Mouse (Mus musculus) kidney, adult 8-10 months (tissue): ENCODE measurements around the gene Btg2.

Experiments used
- DNase-seq, 2 experiments: peaks; one replicate each; pipeline ENCODE4 v3.0.0; 2022

Gene Btg2

DNA sequence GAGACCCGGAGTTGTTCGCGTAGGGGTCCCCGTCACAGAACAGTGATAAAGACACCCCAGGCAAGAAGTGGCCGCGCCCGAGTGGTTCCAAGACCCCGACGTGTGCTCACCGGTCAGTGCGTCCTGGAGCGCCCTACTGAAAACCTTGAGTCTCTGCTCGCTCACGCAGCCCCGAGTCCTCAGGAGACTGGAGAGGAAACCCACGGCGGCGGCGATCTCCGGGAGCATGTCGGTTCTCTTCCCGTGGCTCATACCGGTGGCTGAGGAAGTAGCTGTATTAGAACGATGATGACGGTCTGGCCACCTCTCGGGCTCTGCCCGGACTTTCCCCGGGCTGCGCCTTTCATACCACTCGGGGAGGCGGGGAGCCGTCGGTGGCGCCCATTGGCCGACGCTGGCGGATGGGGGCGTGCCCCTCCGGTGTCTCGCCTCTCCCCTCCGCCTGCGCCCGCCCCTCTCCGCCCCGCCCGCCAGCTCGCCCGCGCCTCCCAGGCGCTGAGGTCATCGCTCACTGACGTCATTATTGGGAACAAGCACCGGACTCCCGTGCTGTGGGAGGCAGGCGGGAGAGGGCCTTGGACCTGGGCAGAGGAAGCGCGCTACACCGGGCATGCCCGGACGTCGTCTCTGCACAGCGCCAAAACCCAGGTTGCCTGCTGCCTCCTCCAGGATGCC is at the start of gene Btg2:
Btg2 (minus strand) TSS at position 319 of the 675 bp plus-strand sequence.
- DNase-seq: peak; percentile 97 to 98

DNA sequence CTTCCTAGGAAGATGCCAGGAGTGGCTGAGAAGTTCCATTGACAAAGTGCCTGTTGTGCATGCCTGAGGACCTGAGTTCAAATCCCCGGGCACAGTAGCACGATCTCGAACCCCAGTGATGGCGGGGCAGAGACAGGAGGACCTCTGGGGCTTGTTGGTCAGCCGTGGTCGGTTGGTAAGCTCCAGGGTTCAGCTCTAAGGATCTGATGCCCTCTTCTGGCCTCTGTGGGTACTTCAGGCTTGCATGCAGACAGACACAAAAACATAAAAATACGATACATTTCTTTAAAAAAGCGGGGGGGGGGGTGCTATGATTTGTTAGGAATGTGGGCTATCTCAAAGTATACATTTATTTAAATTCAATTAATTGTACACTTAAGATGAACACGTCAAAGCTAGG is 43.3 kb upstream of the Btg2 start:
- DNase-seq: peak in 1 of 2 experiments; percentile 20

DNA sequence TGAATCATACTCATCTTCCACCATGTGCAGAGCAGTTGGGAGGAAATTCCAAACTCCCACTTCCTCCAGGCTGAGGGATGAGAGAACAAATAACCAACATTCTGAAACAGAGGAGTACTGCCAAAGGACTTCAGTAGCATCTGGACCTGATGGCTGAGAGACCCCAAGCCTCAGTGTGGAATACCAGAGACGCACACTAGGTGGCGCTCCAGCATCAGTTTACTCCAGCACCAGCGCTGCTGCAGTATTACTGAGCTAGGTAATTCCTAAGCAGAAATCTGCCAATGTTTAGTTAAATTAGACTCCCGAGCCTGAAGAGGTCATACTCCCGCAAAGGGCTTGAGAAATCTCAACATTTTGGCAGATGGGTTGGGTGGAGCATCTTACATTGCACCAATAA is 41.3 kb upstream of the Btg2 start:
- peak; percentile 58 to 88 for DNase-seq

DNA sequence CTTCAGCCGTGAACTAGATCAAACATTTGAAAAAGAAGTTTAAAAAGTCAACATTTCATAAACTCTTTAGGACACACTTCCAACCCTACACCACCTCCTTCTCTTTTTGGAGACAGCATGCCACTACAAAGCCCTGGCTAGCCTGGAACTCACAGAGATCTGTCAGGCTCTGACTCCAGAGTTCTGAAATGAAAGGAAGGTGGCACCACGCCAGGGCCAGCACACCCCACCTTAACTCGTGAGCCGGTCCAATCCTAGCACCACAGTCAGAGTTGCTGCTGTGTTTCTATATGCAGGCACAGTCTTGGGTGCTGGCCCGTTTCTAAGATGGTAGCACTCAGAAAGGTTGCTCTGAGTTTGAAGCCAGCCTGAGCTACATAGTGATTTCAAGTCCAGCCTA is 38.2 kb upstream of the Btg2 start:
- DNase-seq: no peak

DNA sequence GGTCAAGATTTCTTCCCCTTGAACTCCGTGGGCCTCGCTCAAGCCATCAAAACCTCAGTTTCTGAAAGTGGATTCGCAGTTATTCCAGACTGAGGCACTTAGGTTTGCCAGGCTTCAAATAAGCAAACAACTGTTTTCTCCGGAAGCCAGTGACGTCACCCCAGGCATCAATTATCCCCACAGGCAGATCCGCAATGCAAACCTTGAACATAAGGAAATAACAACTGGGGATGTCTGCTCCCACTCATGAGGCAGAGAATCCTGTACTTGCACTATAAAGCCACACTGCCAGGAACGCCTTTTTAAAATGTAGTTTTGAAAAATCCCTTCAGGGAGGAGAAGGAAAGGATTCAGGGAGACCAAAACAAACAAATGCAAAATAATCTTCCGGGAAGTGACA is 36.5 kb upstream of the Btg2 start:
- DNase-seq: no peak

DNA sequence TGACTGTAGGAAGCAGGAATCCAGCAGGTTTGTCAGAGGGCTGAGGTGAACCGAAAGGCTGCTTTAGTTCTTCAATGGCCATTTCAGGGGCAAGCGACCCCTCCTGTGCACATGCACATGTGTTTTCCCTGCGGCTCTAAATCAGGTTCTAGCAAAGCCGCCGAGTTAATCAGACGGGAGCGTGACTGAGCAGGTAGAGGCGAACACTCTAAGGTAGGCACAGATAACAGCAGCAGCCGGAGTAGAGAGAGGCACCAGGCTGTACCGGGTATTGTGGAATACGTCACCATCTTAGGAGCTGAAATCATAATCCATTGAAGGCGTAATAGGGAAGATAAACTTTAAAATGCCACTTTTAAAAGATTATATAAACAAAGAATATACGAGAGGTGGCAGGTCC is 35.8 kb upstream of the Btg2 start:
- no peak for DNase-seq

DNA sequence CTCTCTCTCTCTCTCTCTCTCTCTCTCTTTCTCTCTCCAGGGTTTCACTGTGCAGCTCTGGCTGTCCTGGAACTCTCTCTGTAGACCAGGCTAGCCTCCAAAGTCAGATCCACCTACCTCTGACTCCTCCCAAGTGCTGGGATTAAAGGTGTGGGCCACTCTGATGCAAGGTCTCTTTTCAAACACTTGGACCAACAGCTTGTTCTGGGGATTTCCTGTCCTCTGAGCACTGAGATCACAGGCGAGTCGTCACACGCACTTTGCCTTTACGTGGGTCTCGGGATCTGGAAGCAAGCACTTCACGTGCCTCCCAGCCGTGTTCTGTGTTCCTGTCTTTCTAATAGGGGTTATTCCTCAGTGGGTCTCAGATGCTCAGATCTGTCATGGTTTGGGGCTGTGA is 35.1 kb upstream of the Btg2 start:
- no peak for DNase-seq

DNA sequence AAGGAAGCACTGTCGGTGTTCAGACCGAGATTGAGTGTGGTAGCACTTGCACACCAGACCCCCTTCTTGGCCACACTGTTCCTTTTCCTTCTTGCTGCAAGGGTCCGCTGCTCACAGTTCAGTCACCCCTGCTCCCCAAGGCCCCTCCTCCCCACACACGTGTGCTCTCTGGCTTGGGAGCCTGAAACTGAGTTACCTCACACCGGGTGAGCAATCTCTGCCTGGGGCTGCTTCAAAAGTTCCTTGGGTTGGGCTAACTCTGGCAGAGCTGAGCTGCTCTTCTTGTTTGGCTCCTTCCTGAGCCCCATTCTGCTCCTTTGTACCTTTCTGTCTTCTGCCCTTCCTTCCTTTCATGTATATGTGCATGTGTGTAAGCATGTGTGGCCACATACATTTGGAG is 34.6 kb upstream of the Btg2 start:
- no peak for DNase-seq

DNA sequence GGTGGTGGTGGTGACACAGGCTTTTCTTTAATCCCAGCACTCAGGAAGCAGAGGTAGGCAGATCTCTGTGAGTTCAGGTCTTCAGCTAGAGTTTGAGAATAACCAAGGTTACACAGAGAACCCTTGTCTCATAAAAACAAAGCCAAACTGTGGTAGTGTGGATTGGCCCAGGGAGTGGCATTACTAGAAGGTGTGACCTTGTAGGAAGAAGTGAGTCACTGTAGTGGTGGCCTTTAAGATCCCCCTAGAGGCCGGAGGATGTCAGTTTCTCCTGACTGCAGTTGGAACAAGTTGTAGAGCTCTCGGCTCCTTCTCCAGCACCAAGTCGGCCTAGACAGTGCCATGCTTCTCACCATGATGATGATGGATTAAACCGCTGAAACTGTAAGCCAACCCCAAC is 32.1 kb upstream of the Btg2 start, which contains the start of gene Chit1:
Chit1 (plus strand) TSS at position 264 of the 400 bp plus-strand sequence.
- DNase-seq: no peak

DNA sequence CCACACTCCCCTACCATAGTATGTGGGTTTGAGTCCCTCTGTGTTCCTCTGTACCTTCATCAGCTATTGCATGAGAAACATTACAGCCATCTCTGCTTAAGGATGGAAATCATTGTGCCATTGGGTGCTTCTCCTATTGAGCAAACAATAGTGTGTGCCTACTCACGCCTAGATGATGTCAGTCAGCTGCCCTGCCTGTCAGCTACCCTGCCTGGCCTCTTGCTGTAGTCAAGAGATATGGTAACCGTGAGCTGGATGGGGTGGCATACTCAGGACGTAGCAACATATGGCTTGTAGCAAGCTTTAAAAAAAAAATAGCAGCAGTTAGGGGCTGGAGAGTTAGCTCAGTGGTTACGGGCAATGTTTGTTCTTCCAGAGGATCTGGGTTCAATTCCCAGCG is 31.5 kb upstream of the Btg2 start:
- no peak for DNase-seq

DNA sequence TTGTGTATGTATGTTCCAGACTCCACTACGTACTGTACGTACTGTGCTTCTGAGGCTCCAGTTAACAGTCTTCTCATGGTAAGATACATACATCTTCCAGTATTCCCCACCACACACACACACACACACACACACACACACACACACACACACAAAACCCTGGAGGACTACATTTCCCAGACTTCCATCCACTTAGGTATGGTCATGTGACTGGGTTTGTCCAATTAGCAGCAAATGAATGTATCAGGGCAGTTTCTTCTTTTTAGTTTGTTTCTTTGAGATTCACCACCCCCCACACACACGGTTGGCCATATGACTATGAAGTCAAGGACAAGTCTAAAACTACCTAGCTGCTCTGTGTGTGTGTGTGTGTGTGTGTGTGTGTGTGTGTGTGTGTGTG is 31.1 kb upstream of the Btg2 start:
- no peak for DNase-seq

DNA sequence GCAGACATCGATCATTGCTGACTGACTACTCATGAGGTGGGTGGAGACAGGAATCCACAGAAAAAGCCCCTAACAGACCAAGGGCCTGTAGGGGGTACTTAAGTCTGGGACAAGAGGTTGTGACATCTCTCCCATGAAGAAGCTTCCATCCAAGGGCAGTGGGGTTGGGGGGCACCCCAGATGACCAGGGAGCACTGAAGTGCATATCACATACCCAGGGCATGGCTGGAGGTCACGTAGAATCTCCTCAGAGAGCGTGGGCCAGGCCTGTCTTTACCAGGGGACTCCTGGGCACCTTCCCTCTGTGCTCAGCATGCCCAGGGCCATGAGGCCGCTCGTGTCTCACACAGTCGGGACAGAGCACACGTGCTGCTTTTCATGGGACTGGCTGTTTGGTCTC is 28.9 kb upstream of the Btg2 start:
- no peak for DNase-seq

DNA sequence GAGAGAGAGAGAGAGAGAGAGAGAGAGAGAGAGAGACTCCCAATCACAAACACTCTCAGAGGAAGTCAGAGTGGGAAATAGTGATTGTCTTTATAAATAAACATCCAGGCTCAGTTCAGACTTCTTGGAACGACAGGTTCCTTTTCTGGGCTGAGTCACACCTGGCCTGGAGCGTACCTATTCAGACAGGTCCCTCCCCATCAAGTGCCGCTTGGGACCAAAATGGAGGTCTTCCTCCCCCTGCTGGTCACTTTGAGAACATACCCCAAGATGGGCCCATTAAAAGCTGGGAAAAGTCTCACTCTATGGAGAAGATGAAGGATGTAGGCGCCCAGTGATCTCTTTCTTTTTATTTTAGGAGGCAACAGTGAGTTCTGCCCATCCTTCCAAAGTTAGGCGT is 27.8 kb upstream of the Btg2 start:
- peak; percentile 71 to 78 for DNase-seq

DNA sequence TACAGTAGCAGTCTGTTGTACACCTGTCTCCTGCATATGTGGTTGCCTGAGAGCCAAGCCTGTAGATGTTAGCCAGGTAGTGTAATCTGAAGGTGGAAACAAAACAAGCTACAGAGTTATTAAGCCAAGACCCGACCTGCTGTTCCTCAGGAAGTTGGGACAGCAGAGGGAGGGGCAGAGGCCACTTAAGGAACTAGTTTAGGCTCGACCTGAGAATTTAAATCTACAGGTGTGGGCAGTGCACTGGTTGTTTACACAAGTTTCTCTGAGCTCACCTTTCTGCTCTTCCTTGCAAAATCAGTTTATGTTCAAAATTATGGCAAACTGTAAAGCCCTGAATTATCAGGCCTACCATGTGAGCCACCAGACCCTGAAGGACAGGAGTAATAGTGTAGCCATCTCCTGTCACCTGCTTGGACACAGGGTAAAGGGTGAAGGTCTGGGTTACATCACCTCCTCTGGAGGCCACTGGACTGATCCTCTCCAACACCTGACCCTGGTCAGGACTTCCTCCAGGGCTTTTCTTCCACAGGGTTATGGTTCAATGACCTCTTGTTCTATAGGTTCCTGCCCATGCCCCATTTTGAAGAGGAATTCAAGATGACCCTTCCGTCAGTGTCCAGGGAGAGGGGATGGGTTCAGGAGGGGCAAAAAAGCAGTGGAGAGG is 27.0 kb upstream of the Btg2 start:
- DNase-seq: no peak

DNA sequence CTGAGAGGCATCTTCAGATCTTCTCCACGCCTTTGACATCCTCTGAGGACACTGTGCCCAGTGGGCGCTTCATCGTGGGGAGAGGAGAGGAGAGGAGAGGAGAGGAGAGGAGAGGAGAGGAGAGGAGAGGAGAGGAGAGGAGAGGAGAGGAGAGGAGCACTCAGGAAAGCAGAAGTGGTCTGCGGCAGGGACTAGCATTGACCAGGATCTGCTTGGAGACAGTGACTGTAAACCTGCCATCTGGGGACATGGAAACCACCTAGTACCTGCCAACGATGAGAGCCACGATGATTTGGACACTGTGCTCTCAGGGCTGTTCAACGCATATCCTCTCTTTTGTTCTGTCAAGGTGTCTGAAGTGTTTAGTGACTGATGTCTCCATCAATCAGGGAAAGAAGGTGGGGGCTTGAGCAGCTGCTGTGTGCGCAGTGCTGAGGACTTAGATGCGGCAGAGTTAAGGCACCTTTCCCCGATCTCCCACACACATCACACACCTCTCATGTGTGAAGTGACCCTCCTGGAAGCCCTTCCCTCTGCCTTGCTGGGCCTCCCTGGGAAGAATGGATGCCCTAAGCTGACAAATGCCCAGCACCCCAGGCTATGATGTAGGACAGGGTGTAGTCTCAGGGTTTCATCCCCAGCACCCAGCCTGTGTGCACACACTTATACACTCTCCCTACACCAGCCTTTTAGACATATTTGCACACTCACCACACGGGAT is 26.3 kb upstream of the Btg2 start:
- DNase-seq: no peak

DNA sequence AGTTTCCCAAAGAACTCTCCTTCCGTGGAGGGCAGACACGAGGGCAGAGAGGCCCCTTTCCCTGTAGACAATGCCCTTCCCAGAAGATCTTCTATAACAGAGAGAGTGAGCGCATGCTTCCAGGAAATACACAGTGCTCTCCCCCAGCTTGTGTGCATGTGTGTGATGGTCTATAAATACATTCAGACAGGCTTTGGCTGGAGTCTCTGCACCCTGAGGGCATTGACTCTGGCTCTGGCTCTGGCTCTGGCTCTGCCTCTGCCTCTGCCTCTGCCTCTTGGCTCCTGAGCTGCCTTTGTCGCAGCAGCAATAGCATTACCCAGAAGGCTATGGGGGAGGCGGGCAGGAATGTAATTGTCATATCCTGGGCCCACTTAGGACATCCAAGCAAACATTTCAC is 24.9 kb upstream of the Btg2 start:
- DNase-seq: no peak

DNA sequence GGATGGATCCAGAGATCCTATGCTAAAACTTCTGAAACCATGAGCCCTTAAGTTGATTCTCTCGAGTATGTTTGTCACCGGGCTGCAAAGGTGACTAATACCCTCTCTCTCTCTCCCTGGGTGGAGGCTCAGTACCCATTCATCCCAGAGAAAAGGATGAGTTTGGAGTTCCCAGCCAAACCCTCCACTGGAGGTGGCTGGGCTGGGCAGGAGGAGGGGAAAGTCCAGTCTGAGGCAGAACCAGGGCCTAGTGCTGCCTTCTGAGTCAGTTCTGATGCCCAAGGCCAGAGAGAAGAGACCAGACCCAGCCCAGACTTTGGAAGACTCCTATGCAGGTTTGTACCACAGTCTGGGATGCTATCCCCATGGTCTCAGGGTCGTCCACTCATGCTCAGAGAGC is 22.7 kb upstream of the Btg2 start:
- DNase-seq: no peak

DNA sequence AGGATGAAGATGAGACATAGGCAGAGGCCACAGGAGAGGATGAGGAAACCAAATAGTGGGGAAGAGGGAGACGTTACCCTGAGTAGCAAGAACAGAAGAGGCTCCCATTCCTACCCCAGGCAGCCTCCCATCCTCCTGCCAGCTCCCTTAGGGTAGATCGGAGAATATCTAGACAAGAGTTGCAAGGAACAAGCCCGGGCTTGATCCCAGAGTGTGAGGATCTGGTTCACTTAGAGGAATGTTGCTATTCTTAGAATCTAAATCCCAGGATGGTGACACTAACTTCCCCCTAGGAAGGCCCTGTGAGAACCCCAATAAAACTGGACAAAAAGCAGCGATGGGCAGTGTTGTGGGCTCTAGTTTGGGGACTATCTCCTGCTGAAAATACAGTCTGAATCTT is 22.0 kb upstream of the Btg2 start:
- no peak for DNase-seq

DNA sequence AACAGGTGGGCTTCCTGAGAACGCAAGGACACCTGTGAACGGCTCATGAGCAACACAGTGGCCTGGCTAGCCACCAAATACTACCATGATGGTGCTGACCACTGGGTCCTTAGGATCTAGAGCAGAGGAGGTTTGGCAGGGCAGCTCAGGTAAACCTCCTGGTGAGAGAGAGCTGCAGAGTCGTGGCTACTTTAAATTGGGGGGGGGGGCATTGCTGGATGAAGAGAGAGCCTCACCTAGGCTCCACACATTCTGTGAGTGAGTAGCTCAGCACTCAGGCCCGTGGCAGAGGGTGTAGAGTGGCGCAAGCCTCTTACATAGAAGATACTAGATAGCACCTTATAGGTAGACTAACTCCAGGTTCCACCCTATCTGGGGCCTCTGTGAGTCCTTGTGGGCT is 21.5 kb upstream of the Btg2 start:
- DNase-seq: no peak

DNA sequence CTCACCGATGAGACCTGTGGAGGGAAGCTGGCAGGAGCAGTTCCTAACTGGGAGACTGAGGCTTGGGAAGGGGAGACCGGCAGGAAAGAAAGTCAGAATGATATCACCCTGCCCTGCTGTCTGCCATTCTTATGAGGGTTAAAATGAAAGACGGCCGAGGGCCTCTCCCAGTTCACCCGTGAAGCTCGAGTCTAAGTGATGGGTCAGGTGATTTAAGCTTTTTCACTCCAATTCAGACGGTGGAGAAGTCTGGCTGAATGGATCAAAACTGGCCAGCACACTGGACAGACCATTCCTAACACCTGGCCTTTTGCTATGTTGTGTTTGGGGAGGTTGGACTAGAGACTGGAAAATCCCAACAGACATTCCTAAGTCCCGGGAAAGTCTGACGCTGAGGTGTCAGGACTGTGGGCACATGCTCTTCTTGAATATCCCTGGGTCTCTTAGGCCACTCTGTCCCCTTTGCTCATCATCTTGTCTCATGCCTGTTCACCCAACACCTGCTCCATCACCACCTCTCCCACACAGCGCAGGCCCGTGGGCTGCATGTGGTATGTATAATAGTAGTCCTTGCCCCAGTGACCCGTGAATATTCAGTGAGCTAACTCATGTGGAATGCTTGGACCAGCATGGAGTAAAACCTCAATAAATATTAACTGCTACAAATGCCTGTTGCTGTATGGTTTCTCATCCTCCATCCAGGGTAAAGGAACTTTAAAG is 20.8 kb upstream of the Btg2 start:
- peak; percentile 47 to 57 for DNase-seq

DNA sequence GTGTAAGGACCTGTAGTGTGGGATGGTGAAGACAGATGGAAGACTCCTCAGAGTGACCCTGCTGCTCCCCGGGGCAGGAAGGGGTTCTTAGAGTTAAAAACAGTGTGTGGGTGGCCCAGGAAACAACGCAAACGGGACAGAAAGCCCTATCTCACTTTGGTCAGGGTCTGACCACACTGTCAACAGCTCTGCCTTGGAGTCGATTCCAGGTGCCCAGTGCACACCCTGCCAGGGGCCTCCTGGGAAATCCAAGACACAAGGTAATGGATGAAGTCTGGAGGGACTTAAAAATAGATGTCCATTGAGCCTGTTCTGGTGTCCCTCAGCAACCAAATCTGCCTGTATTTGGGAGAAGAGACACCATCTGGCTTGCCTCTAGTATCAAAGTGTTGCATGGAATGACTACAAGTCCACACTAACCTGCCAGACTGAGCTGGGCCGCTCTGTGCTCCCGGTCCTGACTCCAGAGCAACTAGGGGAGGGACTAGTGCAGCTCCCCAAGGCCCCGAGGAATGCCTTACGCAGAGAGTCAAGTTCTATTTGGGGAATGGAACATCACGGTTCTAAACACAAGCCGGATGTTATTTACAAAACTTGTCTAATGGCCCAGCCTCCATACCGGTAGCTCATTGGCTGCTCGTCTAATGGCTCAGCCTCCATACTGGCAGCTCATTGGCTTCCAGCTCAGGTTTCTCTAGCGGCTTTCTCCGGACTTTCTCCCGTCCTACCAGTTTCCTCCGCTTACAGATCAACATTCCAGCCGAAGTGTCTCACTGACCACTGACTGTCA is 20.0 kb upstream of the Btg2 start:
- DNase-seq: peak; percentile 90 to 94

DNA sequence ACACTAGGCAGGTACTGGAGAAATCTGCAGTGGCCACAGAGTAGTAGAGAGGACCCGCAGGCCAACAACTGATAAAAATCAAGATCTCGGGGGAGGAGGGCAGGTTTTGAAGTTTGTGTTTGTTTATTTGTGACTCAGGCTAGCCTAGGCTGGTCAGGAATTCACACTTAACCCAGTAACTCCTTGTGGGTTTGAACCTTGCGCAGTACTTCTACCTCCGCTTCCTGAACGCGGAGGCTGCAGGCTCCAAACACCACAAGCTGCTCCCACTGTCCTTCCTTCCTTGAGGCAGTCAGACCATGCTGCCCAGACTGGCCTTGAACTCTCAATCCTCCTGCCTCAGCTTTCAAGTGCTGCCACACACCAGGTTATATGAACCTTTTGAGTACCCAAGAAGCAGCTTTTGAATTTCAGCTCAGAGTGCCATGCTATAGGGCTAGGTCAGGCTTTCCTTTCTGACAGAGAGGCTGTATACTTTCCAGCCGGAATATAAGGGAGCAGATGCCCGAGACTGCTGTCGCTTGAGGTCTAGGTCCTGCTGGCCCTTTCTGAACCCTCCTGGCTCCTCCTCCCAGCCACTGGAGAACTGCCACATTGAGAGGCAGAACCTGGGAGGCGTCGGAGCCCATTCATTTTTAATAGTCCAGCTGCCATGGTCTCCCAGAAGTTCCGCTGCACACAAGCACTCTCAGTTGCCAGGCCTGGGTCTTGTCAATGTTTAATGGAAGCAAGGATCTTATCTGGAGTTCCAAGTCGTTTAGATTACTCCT is 19.2 kb upstream of the Btg2 start:
- DNase-seq: peak; percentile 66 to 67
